Mouse (Mus musculus) kidney, adult 2 months (tissue): ENCODE measurements around the gene Agl. TPM values are rescaled to one million over a fixed set of nuclear protein-coding genes. Genes with fewer than 3 reads are reported as not detected.

Experiments used
- DNase-seq: peaks from one replicate; pipeline ENCODE4 v3.0.0; 2021
- H3K27ac ChIP-seq: fragments of 200-500 bp; 2 replicates; pipeline ENCODE4 v1.5.1; 2012; ENCODE audit warnings: low read depth, low read length, control low read depth, inconsistent platforms; ENCODE audit not compliant: insufficient read depth
- H3K27me3 ChIP-seq: fragments of 200-500 bp; replicated peaks from 2 replicates; pipeline ENCODE4 v1.6.1; 2012; ENCODE audit warnings: mild to moderate bottlenecking, moderate library complexity, low read length, inconsistent platforms; ENCODE audit not compliant: control insufficient read depth, insufficient read depth
- H3K36me3 ChIP-seq: fragments of 200-500 bp; 2 replicates; pipeline ENCODE4 v1.6.1; 2012; ENCODE audit warnings: mild to moderate bottlenecking, moderate library complexity, low read length, inconsistent platforms; ENCODE audit not compliant: control insufficient read depth, insufficient read depth
- H3K4me1 ChIP-seq: fragments of 200-500 bp; 2 replicates; pipeline ENCODE4 v1.6.1; 2011; ENCODE audit warnings: low read length; ENCODE audit not compliant: control insufficient read depth, insufficient read depth
- H3K4me3 ChIP-seq: fragments of 200-500 bp; 2 replicates; pipeline ENCODE4 v1.5.1; 2011; ENCODE audit warnings: mild to moderate bottlenecking, low read depth, low read length, control low read depth; ENCODE audit not compliant: insufficient read depth
- CTCF ChIP-seq: fragments of 200-500 bp; conservative IDR thresholded peaks from 2 replicates; pipeline ENCODE4 v1.5.1; 2011; ENCODE audit warnings: low read depth, mild to moderate bottlenecking, control low read depth, low read length, moderate library complexity, mixed read lengths; ENCODE audit not compliant: insufficient read depth, insufficient read length
- POLR2A ChIP-seq: fragments of 200-500 bp; IDR thresholded peaks from one replicate; pipeline ENCODE4 v1.6.1; 2011; ENCODE audit warnings: low read depth, low read length, control low read depth
- WGBS: fragments of 180-500 bp; shearing (Covaris S2); methylation state at CpG from one replicate; pipeline ENCODE4 v1.1.7; 2018; 5-methylcytosine and 5-hydroxymethylcytosine counted together
- polyA plus RNA-seq: library from polyadenylated mRNA; depleted of rRNA; stranded (reverse); fragments of >200 nt; gene quantifications from 2 replicates; pipeline ENCODE4 v1.2.3, GENCODE M21; 2012; rRNA removed

Gene Agl
- polyA plus RNA-seq = 12.7 and 13.6 TPM in 2 replicates

DNA sequence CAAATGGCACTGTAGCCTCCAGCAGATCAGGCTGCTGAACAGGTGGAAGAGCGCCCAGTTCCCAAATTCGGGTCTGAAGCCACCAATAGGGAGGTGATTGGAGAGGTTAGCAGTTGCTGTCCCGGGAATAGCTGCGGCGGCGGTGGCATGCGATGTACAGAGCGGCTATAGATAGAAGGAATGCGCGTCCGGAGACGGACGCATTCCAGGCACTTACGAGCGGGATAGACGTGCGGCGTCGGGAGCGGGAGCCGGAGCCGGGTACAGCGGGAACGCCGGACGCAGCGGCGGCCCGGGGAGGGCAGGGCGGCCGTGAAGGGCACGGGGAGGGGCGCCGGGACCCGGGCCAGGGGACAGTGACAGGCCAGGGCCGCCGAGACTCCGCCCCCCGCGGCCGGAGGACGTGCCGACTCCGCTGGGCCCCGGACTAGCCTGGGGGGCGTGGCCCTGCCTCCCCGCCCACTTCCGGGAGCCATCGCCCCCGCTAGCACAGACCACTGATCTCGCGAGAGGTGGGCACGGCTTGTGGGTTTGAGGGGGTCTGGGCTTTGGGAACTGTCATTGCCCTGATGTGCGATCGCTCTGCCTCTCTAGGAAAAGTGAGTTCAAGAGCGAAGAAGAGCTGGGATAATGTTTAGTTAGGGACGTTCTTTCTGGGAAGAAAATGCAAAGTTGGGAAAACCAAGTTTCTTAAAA is at the start of gene Agl:
Agl (minus strand) TSS at position 356 of the 696 bp plus-strand sequence.
- H3K4me3 ChIP-seq = peak within 1 kb of the TSS; percentile 71
- DNase-seq = peak; percentile 98
- no peaks in the 10 kb centered on the region; the same call in 1 of the 2 replicates for H3K36me3 ChIP-seq
- TF ChIP-seq POLR2A (no peak), CTCF (no peak)
- peak within 1 kb of the TSS; percentile 66 for H3K27ac ChIP-seq
- WGBS = under 1% methylated on average over 57 of the region's 57 CpGs
- peaks cover 8% of the 10 kb centered on the region; the same call in 1 of the 2 replicates for H3K4me1 ChIP-seq
- no peaks in the 10 kb centered on the region for H3K27me3 ChIP-seq

DNA sequence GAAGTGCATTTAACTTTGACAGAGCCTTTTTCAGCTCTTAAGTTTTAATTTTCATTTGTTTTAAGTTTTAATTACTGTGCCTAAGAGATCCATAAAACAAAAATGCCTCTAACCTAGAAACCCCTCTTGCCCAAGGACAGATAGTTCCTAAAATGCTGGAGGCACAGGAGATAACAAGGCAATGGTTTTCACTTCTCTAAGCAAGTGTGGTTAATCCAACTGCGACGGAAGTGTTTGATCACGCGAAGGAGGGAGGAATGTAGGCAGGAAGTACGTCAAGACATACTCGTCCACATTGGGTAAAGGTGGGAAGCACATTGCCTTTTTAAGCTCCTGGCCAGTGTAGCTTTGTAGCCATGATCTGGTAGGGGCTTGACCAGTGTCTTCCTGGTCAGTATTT is 49.6 kb upstream of the Agl start:
- Histone ChIP-seq H3K4me1 (peaks cover 3% of the 10 kb centered on the region; the same call in 1 of the 2 replicates), H3K27ac (no peak overlapping the region), H3K4me3 (no peak overlapping the region), H3K36me3 (no peaks in the 10 kb centered on the region), H3K27me3 (no peaks in the 10 kb centered on the region; the same call in 1 of the 2 replicates)
- DNase-seq = no peak
- TF ChIP-seq CTCF (no peak), POLR2A (no peak)
- 78% methylated on average over 6 of the region's 6 CpGs for WGBS

DNA sequence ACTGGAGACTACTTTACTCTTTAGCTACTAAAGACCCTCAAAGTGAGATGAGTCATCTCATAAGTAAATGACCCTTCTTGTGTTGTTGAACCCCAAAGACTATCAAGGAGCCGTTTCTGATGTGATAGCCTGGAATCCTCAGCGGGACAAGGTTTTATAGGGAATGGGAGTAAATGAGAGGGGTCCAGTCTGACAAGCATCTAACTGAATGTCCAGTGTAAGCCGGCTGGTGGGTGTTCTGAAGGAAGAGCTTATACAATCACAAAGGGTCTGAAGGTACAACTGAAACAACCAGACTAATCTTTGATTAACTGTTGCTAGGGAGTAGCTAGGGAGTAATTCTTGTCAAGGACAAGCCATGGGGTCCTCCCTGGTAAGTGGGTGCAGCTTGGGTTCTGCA is 44.5 kb upstream of the Agl start:
- H3K27me3 ChIP-seq = no peaks in the 10 kb centered on the region; the same call in 1 of the 2 replicates
- no peak overlapping the region for H3K27ac ChIP-seq
- DNase-seq = no peak
- WGBS = 95% methylated on average over 3 of the region's 3 CpGs
- H3K36me3 ChIP-seq = no peaks in the 10 kb centered on the region
- TF ChIP-seq CTCF = no peak
- no peak for TF ChIP-seq POLR2A
- H3K4me3 ChIP-seq = no peak overlapping the region
- H3K4me1 ChIP-seq = no peaks in the 10 kb centered on the region

DNA sequence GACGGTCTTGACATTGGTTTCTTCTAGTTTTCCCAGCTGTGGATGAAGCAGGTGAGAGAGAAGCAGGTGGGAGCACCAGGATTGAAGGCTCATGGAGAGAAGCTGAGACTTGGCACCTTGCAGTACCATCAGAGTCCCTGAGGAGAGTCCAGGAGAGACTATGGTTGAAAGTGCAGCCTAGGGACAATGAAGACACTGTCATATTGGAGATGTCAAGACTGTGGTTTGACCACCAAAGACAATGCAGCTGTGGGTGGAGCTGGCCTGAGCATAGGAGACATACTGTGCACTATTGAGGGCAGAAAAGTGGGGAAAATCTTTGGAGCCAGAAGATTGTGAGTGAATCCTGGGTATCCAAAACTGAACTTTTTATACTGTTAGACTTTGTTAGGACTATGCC is 42.4 kb upstream of the Agl start:
- no peak for DNase-seq
- no peaks in the 10 kb centered on the region for H3K36me3 ChIP-seq
- H3K27me3 ChIP-seq = no peaks in the 10 kb centered on the region; the same call in 1 of the 2 replicates
- TF ChIP-seq POLR2A (no peak), CTCF (no peak)
- H3K27ac ChIP-seq = no peak overlapping the region
- H3K4me3 ChIP-seq = no peak overlapping the region
- H3K4me1 ChIP-seq = no peaks in the 10 kb centered on the region
- WGBS = 96% methylated on average over 1 of the region's 1 CpGs

DNA sequence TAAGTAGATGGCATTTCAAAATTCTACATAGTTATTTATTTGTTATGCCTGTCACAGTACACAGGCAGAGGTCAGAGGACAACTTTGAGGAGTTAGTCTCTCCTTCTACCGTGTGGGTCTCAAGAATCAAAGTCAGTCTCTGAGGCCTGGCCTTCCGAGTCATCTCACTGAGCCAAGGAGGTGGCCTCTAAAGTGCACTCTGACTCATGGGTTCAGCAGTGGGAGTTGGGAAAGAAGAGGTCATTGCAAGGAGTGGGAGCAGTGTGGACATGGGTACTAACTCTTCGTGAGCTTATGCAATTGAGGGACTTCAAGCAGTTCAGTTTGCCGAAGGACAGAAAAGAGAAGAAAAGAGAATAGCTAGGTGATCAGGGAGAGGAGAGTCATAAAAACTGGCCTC is 41.0 kb upstream of the Agl start:
- H3K4me3 ChIP-seq = no peak overlapping the region
- 62% methylated on average over 4 of the region's 4 CpGs for WGBS
- DNase-seq = no peak

DNA sequence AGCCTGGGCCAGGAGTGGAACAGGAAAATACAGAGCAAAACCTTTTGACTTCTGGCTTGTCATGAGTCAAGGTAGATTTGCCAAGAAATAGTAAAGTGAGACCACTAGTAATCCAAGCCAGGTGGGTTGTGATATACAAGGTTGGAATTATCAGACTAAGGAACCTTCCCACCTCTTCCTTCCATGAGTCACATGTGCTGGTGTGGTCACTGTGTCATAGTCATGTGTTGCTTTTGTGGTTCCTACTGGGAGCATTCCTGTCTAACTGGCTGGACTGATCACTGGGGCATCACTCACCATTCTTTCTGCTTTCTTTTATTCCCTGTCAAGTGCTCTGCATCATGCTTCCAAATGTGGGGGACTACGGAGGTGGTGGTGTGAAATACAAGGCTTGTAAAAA is 40.1 kb upstream of the Agl start:
- no peaks in the 10 kb centered on the region for H3K4me1 ChIP-seq
- TF ChIP-seq CTCF (no peak), POLR2A (no peak)
- no peak for DNase-seq
- no peak overlapping the region for H3K4me3 ChIP-seq
- no peaks in the 10 kb centered on the region for H3K36me3 ChIP-seq
- 87% methylated on average over 1 of the region's 1 CpGs for WGBS
- no peaks in the 10 kb centered on the region for H3K27me3 ChIP-seq
- H3K27ac ChIP-seq = no peak overlapping the region

More for the DNA sequence above, 41.0 kb upstream of the Agl start:
- no peaks in the 10 kb centered on the region for H3K4me1 ChIP-seq
- H3K27me3 ChIP-seq = no peaks in the 10 kb centered on the region
- no peaks in the 10 kb centered on the region for H3K36me3 ChIP-seq
- TF ChIP-seq POLR2A (no peak), CTCF (no peak)
- H3K27ac ChIP-seq = no peak overlapping the region

DNA sequence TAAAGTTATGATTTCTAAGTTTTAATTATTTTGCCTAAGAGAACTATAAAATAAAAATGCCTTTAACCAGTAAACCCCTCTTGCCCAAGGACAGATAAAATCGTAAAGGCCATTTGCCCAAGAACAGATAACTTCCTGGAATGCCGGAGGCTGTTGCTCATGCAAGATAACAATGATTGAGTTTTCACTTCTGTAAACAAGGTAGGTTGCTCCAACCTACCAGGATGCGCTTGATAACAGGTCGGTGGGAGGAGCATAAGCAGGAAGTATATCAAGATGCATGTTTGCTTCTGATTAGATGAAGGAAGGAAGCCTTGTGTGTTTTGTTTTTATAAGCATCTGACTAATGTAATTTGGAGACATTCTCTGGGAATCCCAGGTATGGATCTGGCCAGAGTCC is 38.1 kb upstream of the Agl start:
- Histone ChIP-seq H3K4me3 (no peak overlapping the region), H3K27ac (no peak overlapping the region), H3K4me1 (no peaks in the 10 kb centered on the region), H3K36me3 (no peaks in the 10 kb centered on the region), H3K27me3 (no peaks in the 10 kb centered on the region)
- TF ChIP-seq POLR2A (no peak), CTCF (no peak)
- DNase-seq = no peak
- WGBS = 63% methylated on average over 4 of the region's 4 CpGs
